Mouse (Mus musculus) G1E (cell line): ENCODE results near the gene Btf3. TPM values are rescaled to one million over a fixed set of nuclear protein-coding genes. Genes with fewer than 3 reads are reported as not detected.

Experiments
- ATAC-seq: 2 replicates; pipeline ENCODE4 v1.8.0; 2016; ENCODE audit warnings: mild to moderate bottlenecking; ENCODE audit not compliant: insufficient number of reproducible peaks, poor library complexity, low FRiP score, severe bottlenecking; ENCODE audit errors: extremely low read depth
- DNase-seq: peaks from one replicate; pipeline ENCODE4 v3.0.0; 2012; ENCODE audit warnings: low spot score
- H3K27me3 ChIP-seq: 2 replicates; pipeline ENCODE4 v1.6.1; 2012; ENCODE audit warnings: mild to moderate bottlenecking, low read length, inconsistent platforms; ENCODE audit not compliant: insufficient read depth
- H3K36me3 ChIP-seq: replicated peaks from 2 replicates; pipeline ENCODE3; 2012; ENCODE audit warnings: mild to moderate bottlenecking, inconsistent platforms
- H3K4me1 ChIP-seq: 2 replicates; pipeline ENCODE4 v1.6.1; 2012; ENCODE audit warnings: low read depth, low read length, inconsistent platforms, mixed read lengths; ENCODE audit not compliant: insufficient read depth
- H3K4me3 ChIP-seq: 2 replicates; pipeline ENCODE4 v1.5.1; 2012; ENCODE audit warnings: low read depth, mild to moderate bottlenecking, inconsistent platforms, low read length, moderate library complexity, mixed read lengths
- H3K9me3 ChIP-seq: replicated peaks from 2 replicates; pipeline ENCODE4 v1.6.1; 2012; ENCODE audit warnings: inconsistent platforms
- CTCF ChIP-seq: IDR thresholded peaks from 2 replicates; pipeline ENCODE4 v1.5.1; 2012; ENCODE audit warnings: low read depth, low read length, inconsistent platforms, mixed read lengths
- GATA1 ChIP-seq: IDR thresholded peaks from 2 replicates; pipeline ENCODE4 v1.6.1; 2012; ENCODE audit warnings: borderline replicate concordance, low read length, inconsistent platforms, mixed read lengths
- GATA2 ChIP-seq: IDR thresholded peaks from 2 replicates; pipeline ENCODE4 v1.6.1; 2012; ENCODE audit warnings: low read depth, low read length, inconsistent platforms, borderline replicate concordance
- POLR2AphosphoS5 ChIP-seq: IDR thresholded peaks from 2 replicates; pipeline ENCODE4 v1.6.1; 2012; ENCODE audit warnings: low read depth, low read length, inconsistent platforms; ENCODE audit not compliant: insufficient replicate concordance
- TAL1 ChIP-seq: conservative IDR thresholded peaks from 2 replicates; pipeline ENCODE4 v1.6.1; 2012; ENCODE audit warnings: low read depth, low read length, inconsistent platforms, mixed read lengths
- polyA plus RNA-seq: library from polyadenylated mRNA; stranded (reverse); fragments of >175 nt; gene quantifications from 2 replicates; pipeline ENCODE4 v1.2.3, GENCODE M21; 2012
- total RNA-seq, 2 experiments: library from RNA; stranded (forward) in 1 of 2; stranded (reverse) in 1 of 2; fragments of 200-1000 nt in 1 of 2; fragments of >200 nt in 1 of 2; fragmentation: Nextera tagmentation in 1 of 2; gene quantifications; 2 replicates each; pipeline ENCODE4 v1.2.3; 2014 to 2017

Btf3 gene
- total and polyA plus RNA-seq, 3 experiments: 141 to 2,347 (median 982) TPM

- no peak for TF ChIP-seq GATA2
- no peak for TF ChIP-seq POLR2AphosphoS5
- TF ChIP-seq TAL1: no peak
- TF ChIP-seq GATA1: no peak
- no peak for TF ChIP-seq CTCF
These were observed 23.7 kb upstream of the Btf3 start for GRCm38 (mm10) chr13:98340506-98340905.

GRCm38 (mm10) chr13:98336205-98336604 lies 19.4 kb upstream of the Btf3 start:
- Histone ChIP-seq H3K4me3 (no peak overlapping the region), H3K27me3 (peaks cover 22% of the 10 kb centered on the region), H3K9me3 (no peaks in the 10 kb centered on the region), H3K4me1 (no peaks in the 10 kb centered on the region), H3K36me3 (no peaks in the 10 kb centered on the region)
- no peak for TF ChIP-seq POLR2AphosphoS5
- TF ChIP-seq GATA1: no peak
- no peak for TF ChIP-seq GATA2
- no peak for TF ChIP-seq TAL1
- no peak for TF ChIP-seq CTCF
- DNase-seq (no peak), ATAC-seq (no peak)

More at GRCm38 (mm10) chr13:98340506-98340905, 23.7 kb upstream of the Btf3 start:
- DNase-seq: no peak
- Histone ChIP-seq H3K9me3 (no peaks in the 10 kb centered on the region), H3K27me3 (peaks cover 19% of the 10 kb centered on the region), H3K4me3 (no peak overlapping the region), H3K36me3 (no peaks in the 10 kb centered on the region), H3K4me1 (no peaks in the 10 kb centered on the region)
- ATAC-seq: no peak

- no peak for TF ChIP-seq TAL1
- TF ChIP-seq CTCF: peak; percentile 9; the same call in 1 of the 2 replicates
- TF ChIP-seq GATA1: no peak
- DNase-seq (peak; percentile 29), ATAC-seq (no peak)
- H3K9me3 ChIP-seq: no peaks in the 10 kb centered on the region
- H3K36me3 ChIP-seq: no peaks in the 10 kb centered on the region
- H3K4me3 ChIP-seq: no peak overlapping the region
- H3K4me1 ChIP-seq: no peaks in the 10 kb centered on the region
- peaks cover 12% of the 10 kb centered on the region for H3K27me3 ChIP-seq
These were observed 15.3 kb upstream of the Btf3 start for GRCm38 (mm10) chr13:98332106-98332505.

- no peaks in the 10 kb centered on the region for H3K27me3 ChIP-seq
- H3K36me3 ChIP-seq: peaks cover 15% of the 10 kb centered on the region
- no peaks in the 10 kb centered on the region for H3K4me1 ChIP-seq
- no peak for DNase-seq
- TF ChIP-seq TAL1 (no peak), POLR2AphosphoS5 (no peak), GATA1 (no peak), CTCF (no peak), GATA2 (no peak)
- no peak for ATAC-seq
- H3K9me3 ChIP-seq: no peaks in the 10 kb centered on the region
- no peak overlapping the region for H3K4me3 ChIP-seq
These were observed 8.2 kb upstream of the Btf3 start for GRCm38 (mm10) chr13:98325034-98325433.

- DNase-seq (no peak), ATAC-seq (no peak)
- H3K4me1 ChIP-seq: peaks cover 23% of the 10 kb centered on the region
- H3K36me3 ChIP-seq: peaks cover 34% of the 10 kb centered on the region
- H3K9me3 ChIP-seq: no peaks in the 10 kb centered on the region
- no peak for TF ChIP-seq GATA1
- TF ChIP-seq POLR2AphosphoS5: no peak
- no peak for TF ChIP-seq CTCF
- no peak for TF ChIP-seq GATA2
- TF ChIP-seq TAL1: no peak
- no peaks in the 10 kb centered on the region for H3K27me3 ChIP-seq
- peak overlapping the region; percentile 92; the same call in 1 of the 2 replicates for H3K4me3 ChIP-seq
These were observed 1.1 kb upstream of the Btf3 start for GRCm38 (mm10) chr13:98317911-98318310.

- Histone ChIP-seq H3K4me1 (peaks cover 28% of the 10 kb centered on the region), H3K4me3 (peak overlapping the region; percentile 92), H3K36me3 (peaks cover 41% of the 10 kb centered on the region), H3K9me3 (no peaks in the 10 kb centered on the region), H3K27me3 (no peaks in the 10 kb centered on the region)
- TF ChIP-seq TAL1 (no peak), POLR2AphosphoS5 (no peak), CTCF (no peak), GATA2 (no peak), GATA1 (no peak)
- peak; percentile 8 for DNase-seq
- ATAC-seq: no peak
These were observed 456 bp upstream of the Btf3 start for GRCm38 (mm10) chr13:98317246-98317677.

GRCm38 (mm10) chr13:98316140-98316479 lies 696 bp downstream of the Btf3 start:
- TF ChIP-seq GATA2 (no peak), TAL1 (no peak), POLR2AphosphoS5 (no peak), GATA1 (no peak), CTCF (no peak)
- Histone ChIP-seq H3K27me3 (no peaks in the 10 kb centered on the region), H3K36me3 (peaks cover 44% of the 10 kb centered on the region), H3K4me3 (peak overlapping the region; percentile 92), H3K4me1 (peaks cover 40% of the 10 kb centered on the region), H3K9me3 (no peaks in the 10 kb centered on the region)
- ATAC-seq (no peak), DNase-seq (no peak)
